In the genomic region with DNA sequence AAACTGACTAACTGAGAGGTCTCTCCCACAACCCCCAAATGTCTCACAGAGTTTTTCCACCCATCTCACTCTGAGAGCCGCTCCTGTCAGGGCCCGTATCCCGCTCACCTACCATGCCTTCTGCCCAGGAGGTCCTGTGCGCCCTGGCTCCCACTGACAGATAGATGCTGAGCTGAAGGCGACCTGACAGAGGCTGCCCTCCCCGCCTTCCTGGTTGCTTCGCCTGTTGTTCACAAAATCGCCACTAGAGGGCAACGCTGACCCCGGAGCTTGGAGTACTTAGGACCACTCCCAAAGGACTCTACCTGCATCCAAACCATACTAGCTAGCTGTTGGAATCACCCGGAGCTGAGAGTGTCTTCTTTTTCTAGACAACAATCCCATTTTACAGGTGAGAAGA, we compare ENCODE assay signal across 8 mouse cellular contexts. TPM values are rescaled to one million over a fixed set of nuclear protein-coding genes. Genes with fewer than 3 reads are reported as not detected.
DNase-seq lines count a peak whose midpoint lies in the region; ATAC-seq and TF ChIP-seq lines count a peak whose summit lies in the region.

No protein-coding gene starts in this region.

- H3K4me1 ChIP-seq in G1E (ENCODE audit: insufficient read depth, low read depth, low read length): peaks cover 33% of the 10 kb centered on the region

- peak; percentile 60 for DNase-seq in G1E (ENCODE audit: low spot score)
- peak; percentile 75 for DNase-seq in brain, embryonic 14.5 days (ENCODE audit: low read depth)
- DNase-seq in layer of hippocampus, postnatal 10 days (ENCODE audit: low spot score in 2 of 2): peak; percentile 83 to 86
- peak; percentile 73 for DNase-seq in right cerebral cortex, postnatal 14 days
- DNase-seq in urinary bladder, postnatal 4 days (ENCODE audit: low spot score in 2 of 2): peak; percentile 50 to 82

- peak; percentile 54; the same call in 1 of the 2 replicates for ATAC-seq in G1E (ENCODE audit: extremely low read depth, insufficient number of reproducible peaks, low FRiP score, poor library complexity, severe bottlenecking)
- peak; percentile 67; the same call in 1 of the 2 replicates for ATAC-seq in erythroid progenitor cell, adult 5-6 weeks (replicated peaks; ENCODE audit: low FRiP score, poor library complexity, severe bottlenecking)
- ATAC-seq in hematopoietic stem cell, adult 5-6 weeks (replicated peaks in 1 of 2; ENCODE audit: insufficient read depth in 1 of 2, low FRiP score in 2 of 2, low TSS enrichment in 1 of 2, low read depth in 1 of 2, poor library complexity in 2 of 2, severe bottlenecking in 2 of 2): peak; percentile 53 to 76
- ATAC-seq in megakaryocyte progenitor cell, adult 5-6 weeks (replicated peaks; ENCODE audit: poor library complexity): peak; percentile 84

- H3K36me3 ChIP-seq in G1E (replicated peaks): no peaks in the 10 kb centered on the region

- TF ChIP-seq CTCF in G1E (IDR thresholded peaks at IDR 0.05; ENCODE audit: low read depth, low read length): peak; percentile 98
- peak; percentile 93 for TF ChIP-seq CTCF in brain, embryonic 14.5 days (IDR thresholded peaks at IDR 0.05; ENCODE audit: borderline replicate concordance, extremely low read depth, insufficient read depth, insufficient read length)

- no peak for TF ChIP-seq POLR2A in brain, embryonic 14.5 days (IDR thresholded peaks at IDR 0.05; ENCODE audit: borderline replicate concordance, extremely low read depth, insufficient read depth, insufficient read length, poor library complexity, severe bottlenecking)

- H3K4me3 ChIP-seq in G1E (ENCODE audit: low read depth, low read length): no peak overlapping the region

- H3K27me3 ChIP-seq in G1E (ENCODE audit: insufficient read depth, low read length): peaks cover 60% of the 10 kb centered on the region

- no peaks in the 10 kb centered on the region for H3K9me3 ChIP-seq in G1E (replicated peaks)

RNA-seq across cellular contexts. Expression of gene Ncl, which starts 30.0 kb away (rescaled TPM):
- total RNA-seq in G1E (2014; fragmentation: Nextera tagmentation): 1,241 and 1,318 TPM in 2 replicates
- 259 and 387 TPM in 2 replicates for total RNA-seq in G1E (2017)
- polyA plus RNA-seq in G1E (2012): 2,119 and 2,262 TPM in 2 replicates
- polyA plus RNA-seq in brain, embryonic 14.5 days (2012; rRNA removed): 42.5 and 135 TPM in 2 replicates
- 148 and 176 TPM in 2 replicates for total RNA-seq in erythroid progenitor cell, adult 5-6 weeks (2015; ENCODE audit: low replicate concordance)
- total RNA-seq in erythroid progenitor cell, adult 5-6 weeks (2017; ENCODE audit: low replicate concordance): 169 and 177 TPM in 2 replicates
- 725 and 1,004 TPM in 2 replicates for total RNA-seq in hematopoietic stem cell, adult 5-6 weeks (2017)
- 100 to 1,000 TPM; 192 to 208 TPM for total RNA-seq in layer of hippocampus, postnatal 10 days (2021)
- total RNA-seq in megakaryocyte progenitor cell, adult 5-6 weeks (2015): 728 and 799 TPM in 2 replicates
- 665 and 1,023 TPM in 2 replicates for total RNA-seq in megakaryocyte progenitor cell, adult 5-6 weeks (2017)

RNA-seq across cellular contexts. Expression of gene Nmur1, which starts 36.8 kb away (rescaled TPM):
- total RNA-seq in G1E (2014; fragmentation: Nextera tagmentation) (not detected in 2 replicates), G1E (2017) (not detected in 2 replicates)
- not detected in 2 replicates for polyA plus RNA-seq in G1E (2012)
- polyA plus RNA-seq in brain, embryonic 14.5 days (2012; rRNA removed): 0.09 and 0.11 TPM in 2 replicates
- total RNA-seq in erythroid progenitor cell, adult 5-6 weeks (2015; ENCODE audit: low replicate concordance): 1.1 TPM in 1 of 2 replicates, not detected in the other
- total RNA-seq in erythroid progenitor cell, adult 5-6 weeks (2017; ENCODE audit: low replicate concordance): not detected in 2 replicates
- not detected in 2 replicates for total RNA-seq in hematopoietic stem cell, adult 5-6 weeks (2017)
- not detected for total RNA-seq in layer of hippocampus, postnatal 10 days (2021)
- 1.0 TPM in 1 of 2 replicates, not detected in the other for total RNA-seq in megakaryocyte progenitor cell, adult 5-6 weeks (2015)
- not detected in 2 replicates for total RNA-seq in megakaryocyte progenitor cell, adult 5-6 weeks (2017)

RNA-seq across cellular contexts. Expression of gene Tex44, which starts 36.9 kb away (rescaled TPM):
- not detected in 2 replicates for total RNA-seq in G1E (2014; fragmentation: Nextera tagmentation)
- 0.16 and 0.17 TPM in 2 replicates for total RNA-seq in G1E (2017)
- not detected in 2 replicates for polyA plus RNA-seq in G1E (2012)
- not detected in 2 replicates for polyA plus RNA-seq in brain, embryonic 14.5 days (2012; rRNA removed)
- not detected in 2 replicates for total RNA-seq in erythroid progenitor cell, adult 5-6 weeks (2015; ENCODE audit: low replicate concordance)
- total RNA-seq in erythroid progenitor cell, adult 5-6 weeks (2017; ENCODE audit: low replicate concordance): not detected in 2 replicates
- total RNA-seq in hematopoietic stem cell, adult 5-6 weeks (2017): not detected in 2 replicates
- total RNA-seq in layer of hippocampus, postnatal 10 days (2021): not detected
- total RNA-seq in megakaryocyte progenitor cell, adult 5-6 weeks (2015): not detected in 2 replicates
- total RNA-seq in megakaryocyte progenitor cell, adult 5-6 weeks (2017): not detected in 2 replicates
